Comparison of ENCODE assay signal across 19 mouse cellular contexts in the genomic region with DNA sequence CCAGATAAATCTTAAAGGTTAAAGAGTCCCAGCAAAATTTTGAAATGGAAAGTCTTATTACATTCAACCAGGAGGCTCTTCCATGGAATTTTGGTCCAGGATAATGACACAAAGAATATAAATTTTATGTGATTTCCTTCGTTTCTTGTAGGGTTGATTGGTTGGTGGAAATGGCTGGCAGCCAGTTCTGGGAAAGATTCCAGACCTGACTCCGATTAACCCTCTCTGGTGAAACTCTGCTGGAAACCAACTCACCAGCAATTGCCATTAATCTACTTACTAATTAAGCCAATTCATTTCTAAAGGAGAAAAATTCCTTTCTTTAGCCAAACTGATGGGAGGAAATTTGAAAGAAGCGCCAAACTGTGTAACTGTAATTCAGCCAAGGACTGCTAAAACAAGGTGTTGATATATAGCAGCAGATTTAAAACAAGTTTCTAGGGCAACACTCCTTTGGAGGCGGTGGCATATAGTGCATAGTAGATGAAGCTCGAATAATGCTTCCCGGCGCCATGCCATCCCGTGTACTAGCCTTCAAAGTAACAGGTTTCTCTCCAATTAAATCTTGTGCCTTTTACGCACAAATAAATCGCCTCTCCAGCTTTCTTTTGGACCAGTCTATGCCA. TPM values are rescaled to one million over a fixed set of nuclear protein-coding genes. Genes with fewer than 3 reads are reported as not detected.
DNase-seq lines count a peak whose midpoint lies in the region; ATAC-seq lines count a peak whose summit lies in the region.
"Had no signal": no experiment of that assay in that cellular context is flagged by ENCODE, and none has a peak within 500 bp of the region (broad histone marks: within the 10 kb centered on the region; RNA-seq: fewer than 3 reads in every experiment).

No protein-coding gene starts in this region.

- peaks cover 29% of the 10 kb centered on the region for H3K4me1 ChIP-seq in forebrain, embryonic 16.5 days (replicated peaks; ENCODE audit: control insufficient read depth, insufficient read depth, low read length)
- H3K4me1 ChIP-seq: heart, embryonic 12.5 days; liver, embryonic 13.5 days had no signal

- no peaks in the 10 kb centered on the region for H3K36me3 ChIP-seq in forebrain, embryonic 16.5 days (ENCODE audit: control insufficient read depth, insufficient read depth)
- H3K36me3 ChIP-seq: embryonic facial prominence, embryonic 13.5 days; heart, embryonic 12.5 days; liver, embryonic 13.5 days had no signal

- no peaks in the 10 kb centered on the region for H3K9me3 ChIP-seq in forebrain, embryonic 16.5 days (ENCODE audit: control insufficient read depth, low read length)
- H3K9me3 ChIP-seq: embryonic facial prominence, embryonic 13.5 days; heart, embryonic 12.5 days; liver, embryonic 13.5 days had no signal

- H3K27ac ChIP-seq in forebrain, embryonic 16.5 days (ENCODE audit: low read length): no peak overlapping the region
- H3K27ac ChIP-seq: embryonic facial prominence, embryonic 13.5 days; liver, embryonic 13.5 days had no signal

- no peak overlapping the region for H3K4me3 ChIP-seq in forebrain, embryonic 16.5 days (replicated peaks; ENCODE audit: low read length)
- H3K4me3 ChIP-seq: embryonic facial prominence, embryonic 13.5 days; heart, embryonic 12.5 days; liver, embryonic 13.5 days had no signal

- H3K4me2 ChIP-seq in forebrain, embryonic 16.5 days (ENCODE audit: low read length): no peak overlapping the region
- H3K4me2 ChIP-seq: embryonic facial prominence, embryonic 13.5 days; heart, embryonic 12.5 days; liver, embryonic 13.5 days had no signal

- peak; percentile 32 for DNase-seq in kidney, postnatal 10 days
- no peak for DNase-seq in kidney, adult 11 months
- DNase-seq in ovary, postnatal 14 days (ENCODE audit: low spot score): peak; percentile 6
- no peak for DNase-seq in ovary, adult 18-20 months (ENCODE audit: low spot score)
- no peak for DNase-seq in layer of hippocampus, adult 18-20 months (ENCODE audit: low spot score in 2 of 2)
- DNase-seq in embryo, embryonic 9.5 days (ENCODE audit: extremely low spot score): no peak
- DNase-seq: adrenal gland, adult 2 months; cerebellum, adult 9-10 months; gastrocnemius, postnatal 25 days; heart, postnatal 4 days; kidney, adult 2 months; liver, embryonic 13.5 days; lung, postnatal 10 days; thymus, adult 2 months had no signal

- no peak overlapping the region for H3K9ac ChIP-seq in forebrain, embryonic 16.5 days (replicated peaks; ENCODE audit: low read depth, low read length)
- H3K9ac ChIP-seq: embryonic facial prominence, embryonic 13.5 days; heart, embryonic 12.5 days; liver, embryonic 13.5 days had no signal

- peak; percentile 92 for ATAC-seq in forebrain, embryonic 16.5 days
- ATAC-seq: Patski had no signal

- 5% methylated on average over 10 of the region's 10 CpGs for WGBS in forebrain, embryonic 16.5 days

- H3K27me3 ChIP-seq in forebrain, embryonic 16.5 days (replicated peaks; ENCODE audit: control insufficient read depth, insufficient read depth, low read length): peaks cover 53% of the 10 kb centered on the region

RNA-seq across cellular contexts. Expression of gene Ptf1a, which starts 10.5 kb away (rescaled TPM):
- not detected in 2 replicates for polyA plus RNA-seq in forebrain, embryonic 16.5 days (2015; fragmentation: Nextera tagmentation; extraction: Ambion mirVana)
- total RNA-seq in layer of hippocampus, adult 18-20 months (2021): not detected
- total RNA-seq: adrenal gland, adult 2 months; gastrocnemius, postnatal 25 days; heart, postnatal 4 days; left cerebral cortex, postnatal 10 days had no signal
- polyA plus RNA-seq: adrenal gland, adult 2 months; embryonic facial prominence, embryonic 13.5 days; heart, embryonic 12.5 days; kidney, adult 2 months; liver, embryonic 13.5 days; Patski had no signal

Comparison
In these comparisons a context has a peak if more than half of its experiments do, and no peak if none do; other contexts are left out.
1. DNase-seq: peak in kidney, postnatal 10 days (single experiment) and ovary, postnatal 14 days (single experiment); none in kidney, adult 11 months (single experiment), ovary, adult 18-20 months (single experiment), layer of hippocampus, adult 18-20 months (0 of 2) and embryo, embryonic 9.5 days (single experiment).